ENCODE assay signal across 8 mouse cellular contexts in genomic region chr11:48833731-48834639, GRCm38 (mm10). TPM values are rescaled to one million over a fixed set of nuclear protein-coding genes. Genes with fewer than 3 reads are reported as not detected.
DNase-seq lines count a peak whose midpoint lies in the region; ATAC-seq lines count a peak whose summit lies in the region.

No protein-coding gene starts in this region.

- WGBS in hindbrain, embryonic 16.5 days, result under 1% methylated on average over 30 of the region's 30 CpGs
- 0% methylated on average over 30 of the region's 30 CpGs for WGBS in macrophage (ENCODE audit: missing documents)

- peak; percentile 85 for ATAC-seq in hindbrain, embryonic 16.5 days

- H3K4me3 ChIP-seq in hindbrain, embryonic 16.5 days (ENCODE audit: low read length), result peak overlapping the region; percentile 66
- peak overlapping the region; percentile 78 for H3K4me3 ChIP-seq in macrophage (ENCODE audit: inconsistent target)

- peak overlapping the region; percentile 68 for H3K9ac ChIP-seq in hindbrain, embryonic 16.5 days (ENCODE audit: low read depth, low read length)

- H3K4me1 ChIP-seq in hindbrain, embryonic 16.5 days (ENCODE audit: control insufficient read depth, insufficient read depth, low read depth, low read length), result peaks cover 7% of the 10 kb centered on the region

- H3K4me2 ChIP-seq in hindbrain, embryonic 16.5 days (ENCODE audit: low read length), result peak overlapping the region; percentile 65

- DNase-seq in T-cell, adult 2 months (ENCODE audit: low spot score), result peak; percentile 89
- peak; percentile 81 to 90 for DNase-seq in cerebellum, postnatal 4 days (ENCODE audit: low spot score in 2 of 2)
- peak; percentile 89 for DNase-seq in gastrocnemius, adult 18-20 months (ENCODE audit: low spot score)
- peak; percentile 92 to 93 for DNase-seq in left cerebral cortex, adult 18-20 months (ENCODE audit: low spot score in 2 of 2)
- DNase-seq in right cerebral cortex, adult 18-20 months, result peak; percentile 91
- peak; percentile 83 for DNase-seq in urinary bladder, postnatal 25 days (ENCODE audit: low spot score)

- no peaks in the 10 kb centered on the region for H3K79me2 ChIP-seq in macrophage (ENCODE audit: inconsistent target)

- H3K27me3 ChIP-seq in hindbrain, embryonic 16.5 days (replicated peaks; ENCODE audit: control insufficient read depth, insufficient read depth, low read length), result no peaks in the 10 kb centered on the region

- H3K27ac ChIP-seq in hindbrain, embryonic 16.5 days (ENCODE audit: low read depth, low read length), result peak overlapping the region; percentile 78
- peak overlapping the region; percentile 54 for H3K27ac ChIP-seq in macrophage

- H3K36me3 ChIP-seq in hindbrain, embryonic 16.5 days (ENCODE audit: control insufficient read depth, insufficient read depth, low read length), result no peaks in the 10 kb centered on the region
- no peaks in the 10 kb centered on the region for H3K36me3 ChIP-seq in macrophage (ENCODE audit: inconsistent target)

- no peaks in the 10 kb centered on the region for H3K9me3 ChIP-seq in hindbrain, embryonic 16.5 days (ENCODE audit: control insufficient read depth, low read length)

RNA-seq across cellular contexts. Expression of gene Gm12184, which starts 7.5 kb away (rescaled TPM):
- 1 to 10 TPM; 1.8 to 2.5 TPM for total RNA-seq in gastrocnemius, adult 18-20 months (2021)
- polyA plus RNA-seq in hindbrain, embryonic 16.5 days (2015; fragmentation: Nextera tagmentation; extraction: Ambion mirVana), result 1.1 and 2.3 TPM in 2 replicates
- total RNA-seq in left cerebral cortex, adult 18-20 months (2021), result 1 to 10 TPM; 1.7 to 3.0 TPM
- 1 to 10 TPM in 4 of 26 experiments, under 1 TPM in 1, not detected in 21; 0.98 to 1.4 (median 1.3) TPM for total RNA-seq in macrophage (2018; cell fraction: chromatin; rRNA removed)
- 1 to 10 TPM in 21 of 26 experiments, under 1 TPM in 5; 0.47 to 2.3 (median 1.5) TPM for total RNA-seq in macrophage (2018; cell fraction: cytosol; rRNA removed)
- 1 to 10 TPM in 3 of 26 experiments, under 1 TPM in 10, not detected in 13; 0.40 to 5.6 (median 0.67) TPM for total RNA-seq in macrophage (2018; cell fraction: nucleus; rRNA removed)
- 0.75 to 2.7 TPM (median 1.7 TPM) in 3 replicates for polyA plus RNA-seq in macrophage (2018)

RNA-seq across cellular contexts. Expression of gene Trim7, which starts 8.0 kb away (rescaled TPM):
- total RNA-seq in gastrocnemius, adult 18-20 months (2021), result 10 to 100 TPM; 34.7 to 41.9 TPM
- polyA plus RNA-seq in hindbrain, embryonic 16.5 days (2015; fragmentation: Nextera tagmentation; extraction: Ambion mirVana), result 1.7 and 2.7 TPM in 2 replicates
- total RNA-seq in left cerebral cortex, adult 18-20 months (2021), result 1 to 10 TPM; 2.3 to 3.7 TPM
- 10 to 100 TPM in 12 of 26 experiments, 1 to 10 TPM in 14; 2.1 to 26.6 (median 9.3) TPM for total RNA-seq in macrophage (2018; cell fraction: chromatin; rRNA removed)
- total RNA-seq in macrophage (2018; cell fraction: cytosol; rRNA removed), result 1 to 10 TPM in 20 of 26 experiments, under 1 TPM in 6; 0.29 to 2.5 (median 1.3) TPM
- total RNA-seq in macrophage (2018; cell fraction: nucleus; rRNA removed), result 10 to 100 TPM in 3 of 26 experiments, 1 to 10 TPM in 23; 1.7 to 11.6 (median 5.5) TPM
- polyA plus RNA-seq in macrophage (2018), result 1.1 to 1.4 TPM (median 1.2 TPM) in 3 replicates

RNA-seq across cellular contexts. Expression of gene Trim41, which starts 16.8 kb away (rescaled TPM):
- total RNA-seq in gastrocnemius, adult 18-20 months (2021), result 10 to 100 TPM; 15.7 to 22.6 TPM
- polyA plus RNA-seq in hindbrain, embryonic 16.5 days (2015; fragmentation: Nextera tagmentation; extraction: Ambion mirVana), result 6.5 and 7.1 TPM in 2 replicates
- 10 to 100 TPM; 57.1 to 60.2 TPM for total RNA-seq in left cerebral cortex, adult 18-20 months (2021)
- total RNA-seq in macrophage (2018; cell fraction: chromatin; rRNA removed), result 100 to 1,000 TPM in 17 of 26 experiments, 10 to 100 TPM in 9; 20.6 to 250 (median 130) TPM
- total RNA-seq in macrophage (2018; cell fraction: cytosol; rRNA removed), result 10 to 100 TPM; 16.9 to 87.7 (median 65.3) TPM
- 100 to 1,000 TPM in 10 of 26 experiments, 10 to 100 TPM in 16; 25.6 to 136 (median 96.6) TPM for total RNA-seq in macrophage (2018; cell fraction: nucleus; rRNA removed)
- 40.1 to 48.8 TPM (median 47.2 TPM) in 3 replicates for polyA plus RNA-seq in macrophage (2018)

RNA-seq across cellular contexts. Expression of gene Rack1, which starts 33.9 kb away (rescaled TPM):
- 100 to 1,000 TPM; 383 to 411 TPM for total RNA-seq in gastrocnemius, adult 18-20 months (2021)
- polyA plus RNA-seq in hindbrain, embryonic 16.5 days (2015; fragmentation: Nextera tagmentation; extraction: Ambion mirVana), result 343 and 349 TPM in 2 replicates
- 100 to 1,000 TPM; 233 to 240 TPM for total RNA-seq in left cerebral cortex, adult 18-20 months (2021)
- total RNA-seq in macrophage (2018; cell fraction: chromatin; rRNA removed), result 100 to 1,000 TPM in 23 of 26 experiments, 10 to 100 TPM in 3; 65.6 to 268 (median 152) TPM
- total RNA-seq in macrophage (2018; cell fraction: cytosol; rRNA removed), result 100 to 1,000 TPM; 274 to 584 (median 379) TPM
- total RNA-seq in macrophage (2018; cell fraction: nucleus; rRNA removed), result 100 to 1,000 TPM; 112 to 309 (median 144) TPM
- 321 to 741 TPM (median 672 TPM) in 3 replicates for polyA plus RNA-seq in macrophage (2018)

RNA-seq across cellular contexts. Expression of gene Irgm1, which starts 37.5 kb away (rescaled TPM):
- 10 to 100 TPM; 12.9 to 15.7 TPM for total RNA-seq in gastrocnemius, adult 18-20 months (2021)
- polyA plus RNA-seq in hindbrain, embryonic 16.5 days (2015; fragmentation: Nextera tagmentation; extraction: Ambion mirVana), result 3.6 and 5.4 TPM in 2 replicates
- 1 to 10 TPM; 7.0 to 7.7 TPM for total RNA-seq in left cerebral cortex, adult 18-20 months (2021)
- 100 to 1,000 TPM in 15 of 26 experiments, 10 to 100 TPM in 11; 20.5 to 641 (median 175) TPM for total RNA-seq in macrophage (2018; cell fraction: chromatin; rRNA removed)
- 100 to 1,000 TPM; 128 to 783 (median 543) TPM for total RNA-seq in macrophage (2018; cell fraction: cytosol; rRNA removed)
- total RNA-seq in macrophage (2018; cell fraction: nucleus; rRNA removed), result 100 to 1,000 TPM in 18 of 26 experiments, 10 to 100 TPM in 8; 75.1 to 591 (median 408) TPM
- polyA plus RNA-seq in macrophage (2018), result 118 to 323 TPM (median 130 TPM) in 3 replicates

Comparison
In these comparisons a context has a peak if more than half of its experiments do, and no peak if none do; other contexts are left out.
1. Peak in every context shown above with its lines: DNase-seq, ATAC-seq, H3K4me3 ChIP-seq and H3K27ac ChIP-seq.
2. RNA of gene Trim7, which starts 8.0 kb away (total RNA-seq): 34.7 to 41.9 TPM in gastrocnemius, adult 18-20 months; 2.3 to 3.7 TPM in left cerebral cortex, adult 18-20 months; every median in the first group is over 4 times any median in the second.